Mouse (Mus musculus): ENCODE measurements at regions not wholly inside any gene's neighbourhood (a gene's known extent, or its start where the extent isn't known, plus 50 kb on each side); places are given as distances from the start of the nearest gene placed in this dataset.

GRCm38 (mm10) chr2:83105070-83105469 is 161.6 kb downstream of the Fsip2 start:
- no peak for DNase-seq (ENCODE audit: low spot score)

- DNase-seq (ENCODE audit: low spot score), result no peak
Measured at GRCm38 (mm10) chr2:83126340-83126739, 182.9 kb downstream of the Fsip2 start.

- peak; percentile 38 for DNase-seq (ENCODE audit: low spot score)
Measured at GRCm38 (mm10) chr2:83130709-83131108, 187.3 kb downstream of the Fsip2 start.

DNA sequence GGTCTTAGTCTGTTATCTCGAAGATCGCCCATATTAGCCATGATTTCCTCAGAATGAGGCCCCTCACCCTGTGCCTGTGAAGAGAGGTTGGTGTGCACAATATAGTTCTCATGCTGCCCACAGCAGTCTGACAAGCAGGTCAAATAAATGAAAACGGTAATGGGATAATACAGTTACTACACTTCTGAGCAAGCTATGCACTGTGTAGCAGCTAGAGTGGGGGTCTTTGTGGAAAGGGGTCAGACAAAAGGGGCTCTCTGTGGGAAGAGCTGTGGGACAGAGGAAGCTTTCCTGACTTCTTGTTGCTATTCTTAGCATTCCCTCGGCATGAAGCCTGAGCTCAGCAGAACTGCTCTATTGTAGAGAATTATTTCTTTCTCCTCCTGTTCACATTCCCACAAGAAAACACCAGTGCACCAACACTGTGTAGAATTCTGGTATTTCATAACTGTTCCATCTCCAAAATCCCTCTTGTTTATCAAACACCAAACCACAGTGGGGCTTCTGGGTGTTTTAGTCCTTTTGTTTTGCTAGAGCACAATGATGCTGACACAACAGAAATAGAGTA is 187.9 kb downstream of the Fsip2 start:
- no peak for DNase-seq (ENCODE audit: low spot score)

DNA sequence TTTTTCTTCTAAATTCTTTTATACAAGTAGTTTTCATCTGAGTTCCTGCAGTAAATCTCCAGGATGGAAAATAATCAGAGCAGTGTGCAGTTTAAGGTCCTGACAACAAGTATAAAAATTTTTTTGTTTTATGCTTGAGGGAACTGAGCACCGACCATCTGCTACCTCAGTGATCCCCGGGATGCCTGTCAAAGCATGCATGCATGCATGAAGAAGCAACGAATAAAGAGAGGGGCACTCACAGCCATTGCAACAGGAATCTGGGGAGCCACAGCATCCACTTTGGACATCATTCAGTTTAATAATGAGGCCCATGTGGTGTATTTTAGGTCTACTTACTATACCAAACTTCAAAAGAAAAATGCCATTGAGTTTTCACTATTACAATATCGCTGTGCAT is 222.4 kb downstream of the Fsip2 start:
- DNase-seq (ENCODE audit: low spot score), result no peak
